ENCODE assay signal across 9 mouse cellular contexts in genomic region chr6:149188925-149189257, GRCm38 (mm10). TPM values are rescaled to one million over a fixed set of nuclear protein-coding genes. Genes with fewer than 3 reads are reported as not detected.
A peak's percentile ranks its signal among the peaks of the same experiment; 100 is the strongest.
DNase-seq lines count a peak whose midpoint lies in the region; ATAC-seq and TF ChIP-seq lines count a peak whose summit lies in the region.
"Had no signal": no experiment of that assay in that cellular context is flagged by ENCODE, and none has a peak within 500 bp of the region (broad histone marks: within the 10 kb centered on the region; RNA-seq: fewer than 3 reads in every experiment).

No protein-coding gene starts in this region.

- H3K9ac ChIP-seq in midbrain, embryonic 16.5 days (ENCODE audit: low read depth, low read length), result peak overlapping the region; percentile 66

- TF ChIP-seq CTCF in layer of hippocampus, adult 2 months (conservative IDR thresholded peaks at IDR 0.05), result no peak

- H3K4me2 ChIP-seq in midbrain, embryonic 16.5 days (ENCODE audit: low read length), result peak overlapping the region; percentile 64

- ATAC-seq in midbrain, embryonic 16.5 days, result peak; percentile 85

- peak overlapping the region; percentile 91 for H3K27ac ChIP-seq in layer of hippocampus, adult 2 months
- H3K27ac ChIP-seq in embryonic facial prominence, embryonic 10.5 days (replicated peaks), result peak overlapping the region; percentile 97
- peak overlapping the region; percentile 95 for H3K27ac ChIP-seq in midbrain, embryonic 16.5 days (ENCODE audit: low read length)

- peak overlapping the region; percentile 73 for H3K4me3 ChIP-seq in layer of hippocampus, adult 2 months
- peak overlapping the region; percentile 78 for H3K4me3 ChIP-seq in embryonic facial prominence, embryonic 10.5 days
- H3K4me3 ChIP-seq in midbrain, embryonic 16.5 days (ENCODE audit: low read depth, low read length), result peak overlapping the region; percentile 69

- H3K27me3 ChIP-seq in embryonic facial prominence, embryonic 10.5 days (replicated peaks; ENCODE audit: low read depth, poor library complexity, severe bottlenecking), result no peaks in the 10 kb centered on the region
- no peaks in the 10 kb centered on the region for H3K27me3 ChIP-seq in midbrain, embryonic 16.5 days (ENCODE audit: control insufficient read depth, insufficient read depth, low read depth, low read length)

- no peak for DNase-seq in layer of hippocampus, adult 2 months (ENCODE audit: low spot score in 2 of 2)
- no peak for DNase-seq in layer of hippocampus, adult 18-20 months (ENCODE audit: low spot score in 2 of 2)
- DNase-seq in embryonic facial prominence, embryonic 10.5 days (ENCODE audit: low spot score), result no peak
- peak; percentile 5 for DNase-seq in hindlimb bud, embryonic 11.5 days (ENCODE audit: extremely low spot score, low read depth, low spot score)
- DNase-seq in ovary, postnatal 10 days (ENCODE audit: low spot score), result no peak
- DNase-seq in cerebellum, adult 9-11 months, result no peak
- no peak for DNase-seq in urinary bladder, postnatal 36 days (ENCODE audit: low spot score in 2 of 2)

- WGBS in embryonic facial prominence, embryonic 10.5 days, result 35% methylated on average over 8 of the region's 8 CpGs
- 34% methylated on average over 8 of the region's 8 CpGs for WGBS in midbrain, embryonic 16.5 days

- H3K9me3 ChIP-seq in embryonic facial prominence, embryonic 10.5 days, result no peaks in the 10 kb centered on the region
- no peaks in the 10 kb centered on the region for H3K9me3 ChIP-seq in midbrain, embryonic 16.5 days (replicated peaks; ENCODE audit: control insufficient read depth, low read length, poor library complexity, severe bottlenecking)

- peaks cover 14% of the 10 kb centered on the region for H3K4me1 ChIP-seq in embryonic facial prominence, embryonic 10.5 days
- peaks cover 19% of the 10 kb centered on the region for H3K4me1 ChIP-seq in midbrain, embryonic 16.5 days (ENCODE audit: control insufficient read depth, insufficient read depth, low read length)

- peaks cover 20% of the 10 kb centered on the region for H3K36me3 ChIP-seq in embryonic facial prominence, embryonic 10.5 days (replicated peaks)
- no peaks in the 10 kb centered on the region for H3K36me3 ChIP-seq in midbrain, embryonic 16.5 days (ENCODE audit: control insufficient read depth, insufficient read depth, low read length)

RNA-seq across cellular contexts. Expression of gene Amn1, which starts 0.4 kb away (rescaled TPM):
- total RNA-seq in layer of hippocampus, adult 2 months (2021), result 10 to 100 TPM; 30.9 to 31.6 TPM
- total RNA-seq in layer of hippocampus, adult 18-20 months (2021), result 10 to 100 TPM; 24.7 to 26.6 TPM
- 40.2 and 45.1 TPM in 2 replicates for polyA plus RNA-seq in embryonic facial prominence, embryonic 10.5 days (2016; fragmentation: Nextera tagmentation; extraction: Ambion mirVana)
- 110 and 112 TPM in 2 replicates for polyA plus RNA-seq in midbrain, embryonic 16.5 days (2015; fragmentation: Nextera tagmentation; extraction: Ambion mirVana)

RNA-seq across cellular contexts. Expression of gene Etfbkmt, which starts 49.2 kb away (rescaled TPM):
- total RNA-seq in layer of hippocampus, adult 2 months (2021), result 1 to 10 TPM; 2.8 to 2.9 TPM
- 1 to 10 TPM; 2.9 to 3.6 TPM for total RNA-seq in layer of hippocampus, adult 18-20 months (2021)
- 13.9 and 16.1 TPM in 2 replicates for polyA plus RNA-seq in embryonic facial prominence, embryonic 10.5 days (2016; fragmentation: Nextera tagmentation; extraction: Ambion mirVana)
- polyA plus RNA-seq in midbrain, embryonic 16.5 days (2015; fragmentation: Nextera tagmentation; extraction: Ambion mirVana), result 5.7 and 7.9 TPM in 2 replicates

RNA-seq across cellular contexts. Expression of gene Gm10203, which starts 58.9 kb away (rescaled TPM):
- total RNA-seq in layer of hippocampus, adult 2 months (2021), result not detected
- total RNA-seq in layer of hippocampus, adult 18-20 months (2021), result not detected
- not detected in 2 replicates for polyA plus RNA-seq in embryonic facial prominence, embryonic 10.5 days (2016; fragmentation: Nextera tagmentation; extraction: Ambion mirVana)
- not detected in 2 replicates for polyA plus RNA-seq in midbrain, embryonic 16.5 days (2015; fragmentation: Nextera tagmentation; extraction: Ambion mirVana)
- polyA plus RNA-seq: gonadal fat pad, adult 2 months had no signal
